Mouse (Mus musculus) layer of hippocampus, adult 2 months (tissue): ENCODE measurements around the gene Mdga1. TPM values are rescaled to one million over a fixed set of nuclear protein-coding genes. Genes with fewer than 3 reads are reported as not detected.

ENCODE experiments used
- DNase-seq, 2 experiments: peaks; one replicate each; pipeline ENCODE4 v3.0.0; 2022; ENCODE audit warnings: low spot score in 2 of 2
- H3K27ac ChIP-seq: fragments of 200-600 bp; 2 replicates; pipeline ENCODE4 v1.8.1; 2022
- H3K4me3 ChIP-seq: fragments of 200-600 bp; 2 replicates; pipeline ENCODE4 v1.8.1; 2022; ENCODE audit warnings: mild to moderate bottlenecking
- CTCF ChIP-seq: fragments of 200-600 bp; conservative IDR thresholded peaks from 2 replicates; pipeline ENCODE4 v1.8.1; 2022; ENCODE audit warnings: antibody characterized with exemption, mild to moderate bottlenecking, moderate library complexity
- total RNA-seq, 2 experiments: library from RNA; stranded (reverse); gene quantifications; 2 replicates each; pipeline ENCODE4 v1.2.3; 2021

The Mdga1 gene
- total RNA-seq, 2 experiments from 2014 or later: 70.1 to 73.8 TPM

- no peak for TF ChIP-seq CTCF
- H3K4me3 ChIP-seq: no peak overlapping the region; the same call in 1 of the 2 replicates
- DNase-seq: no peak
- peak overlapping the region; percentile 84 for H3K27ac ChIP-seq
These were observed 135.6 kb downstream of the Mdga1 start for GRCm38 (mm10) chr17:29834333-29834732.

GRCm38 (mm10) chr17:29831696-29832095 lies 138.2 kb downstream of the Mdga1 start:
- H3K27ac ChIP-seq: no peak overlapping the region
- TF ChIP-seq CTCF: no peak
- DNase-seq: no peak
- H3K4me3 ChIP-seq: no peak overlapping the region

- Histone ChIP-seq H3K27ac (no peak overlapping the region), H3K4me3 (no peak overlapping the region)
- no peak for TF ChIP-seq CTCF
- no peak for DNase-seq
These were observed 140.8 kb downstream of the Mdga1 start for GRCm38 (mm10) chr17:29829136-29829535.

- no peak for DNase-seq
- Histone ChIP-seq H3K27ac (no peak overlapping the region), H3K4me3 (no peak overlapping the region)
- TF ChIP-seq CTCF: no peak
These were observed 142.3 kb downstream of the Mdga1 start for GRCm38 (mm10) chr17:29827602-29828001.

- no peak for DNase-seq
- Histone ChIP-seq H3K27ac (no peak overlapping the region), H3K4me3 (no peak overlapping the region)
- no peak for TF ChIP-seq CTCF
These were observed 145.3 kb downstream of the Mdga1 start for GRCm38 (mm10) chr17:29824512-29825120.

GRCm38 (mm10) chr17:29824208-29824509 lies 145.7 kb downstream of the Mdga1 start:
- DNase-seq: no peak
- H3K27ac ChIP-seq: no peak overlapping the region
- no peak for TF ChIP-seq CTCF

GRCm38 (mm10) chr17:29823439-29824207 lies 146.3 kb downstream of the Mdga1 start:
- Histone ChIP-seq H3K4me3 (no peak overlapping the region), H3K27ac (no peak overlapping the region)
- TF ChIP-seq CTCF: no peak
- DNase-seq: no peak

More at GRCm38 (mm10) chr17:29824208-29824509, 145.7 kb downstream of the Mdga1 start:
- H3K4me3 ChIP-seq: no peak overlapping the region

GRCm38 (mm10) chr17:29819608-29820007 lies 150.3 kb downstream of the Mdga1 start:
- H3K27ac ChIP-seq: no peak overlapping the region
- no peak overlapping the region for H3K4me3 ChIP-seq
- no peak for TF ChIP-seq CTCF
- no peak for DNase-seq

GRCm38 (mm10) chr17:29818989-29819388 lies 150.9 kb downstream of the Mdga1 start:
- TF ChIP-seq CTCF: no peak
- Histone ChIP-seq H3K27ac (no peak overlapping the region), H3K4me3 (no peak overlapping the region)
- DNase-seq: no peak

- H3K27ac ChIP-seq: no peak overlapping the region
These were observed 151.5 kb downstream of the Mdga1 start for GRCm38 (mm10) chr17:29818264-29818945.

GRCm38 (mm10) chr17:29814758-29815157 lies 155.1 kb downstream of the Mdga1 start:
- Histone ChIP-seq H3K27ac (no peak overlapping the region), H3K4me3 (no peak overlapping the region)
- no peak for DNase-seq
- TF ChIP-seq CTCF: no peak

More at GRCm38 (mm10) chr17:29818264-29818945, 151.5 kb downstream of the Mdga1 start:
- no peak overlapping the region for H3K4me3 ChIP-seq
- no peak for DNase-seq
- TF ChIP-seq CTCF: no peak

- TF ChIP-seq CTCF: no peak
- no peak overlapping the region for H3K4me3 ChIP-seq
- H3K27ac ChIP-seq: no peak overlapping the region
- DNase-seq: no peak
These were observed 156.6 kb downstream of the Mdga1 start for GRCm38 (mm10) chr17:29813328-29813727.

GRCm38 (mm10) chr17:29803545-29803944 lies 166.3 kb downstream of the Mdga1 start:
- no peak for TF ChIP-seq CTCF
- no peak for DNase-seq

More at GRCm38 (mm10) chr17:29803545-29803944, 166.3 kb downstream of the Mdga1 start:
- H3K4me3 ChIP-seq: no peak overlapping the region
- H3K27ac ChIP-seq: no peak overlapping the region
